Mouse (Mus musculus) liver, embryonic 14.5 days (tissue): Measurements from ENCODE around the gene Dmxl2.

Experiments
- CTCF ChIP-seq: IDR thresholded peaks from 2 replicates; pipeline ENCODE4 v1.5.1; 2016; ENCODE audit warnings: antibody characterized with exemption, low read depth, control low read depth
- EP300 ChIP-seq: IDR thresholded peaks from 2 replicates; pipeline ENCODE4 v1.6.1; 2016; ENCODE audit warnings: antibody characterized with exemption, low read depth

- TF ChIP-seq CTCF, result no peak
- no peak for TF ChIP-seq EP300
Observed at GRCm38 (mm10) chr9:54538684-54539083, 37.3 kb upstream of the Dmxl2 start, which contains the start of gene Sh2d7.
